Mouse (Mus musculus) mouse embryonic stem cell (cell line): ENCODE results near the gene Klf9.

Source experiments
- in situ Hi-C, 2 experiments: fragments of 300-500 bp; cut with MboI; formaldehyde crosslinking; loops; 1 replicate in 1 of 2; 3 replicates in 1 of 2; pipeline ENCODE4 v1.14.3; 2019 to 2020; ENCODE audit warnings: low sequenced_read_pairs in 2 of 2, low pct_unique_long_range_greater_than_20kb in 1 of 2, mixed read lengths in 1 of 2; ENCODE audit not compliant: unreplicated experiment in 1 of 2

Gene Klf9

DNA sequence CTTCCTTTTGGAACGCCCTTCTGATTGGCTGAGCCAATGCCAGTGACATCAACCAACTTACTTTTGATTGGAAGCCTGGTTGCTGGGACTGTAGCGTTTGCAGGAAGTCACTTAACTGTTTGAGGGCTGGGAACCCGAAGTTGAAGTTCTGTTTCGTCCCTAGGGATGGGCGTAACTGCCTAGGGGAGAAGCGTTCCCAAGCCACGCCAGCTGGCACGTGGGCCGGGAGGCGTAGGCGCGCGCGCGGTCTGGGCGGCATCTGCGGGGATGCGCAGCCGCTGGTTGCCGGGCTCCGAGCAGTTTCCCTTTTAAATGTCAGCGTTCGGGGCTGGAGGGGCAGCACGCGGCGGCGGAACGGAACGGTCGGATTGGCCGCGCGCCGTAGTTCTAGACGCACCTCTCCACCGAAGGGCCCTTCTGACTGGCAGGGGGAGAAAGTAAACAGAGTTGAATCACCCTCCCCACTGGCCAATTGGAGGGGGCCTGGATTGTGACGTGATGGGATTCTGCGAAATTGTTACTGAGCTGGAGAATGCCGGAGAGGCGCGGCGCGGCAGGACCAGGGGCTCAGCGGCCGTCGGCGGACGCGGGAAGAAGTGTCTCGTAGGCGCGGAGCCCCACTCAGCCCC is at the start of gene Klf9:
Gene Klf9 (plus strand): TSS at position 538 of the 629 bp plus-strand sequence.
- in situ Hi-C loops = no loop called here

DNA sequence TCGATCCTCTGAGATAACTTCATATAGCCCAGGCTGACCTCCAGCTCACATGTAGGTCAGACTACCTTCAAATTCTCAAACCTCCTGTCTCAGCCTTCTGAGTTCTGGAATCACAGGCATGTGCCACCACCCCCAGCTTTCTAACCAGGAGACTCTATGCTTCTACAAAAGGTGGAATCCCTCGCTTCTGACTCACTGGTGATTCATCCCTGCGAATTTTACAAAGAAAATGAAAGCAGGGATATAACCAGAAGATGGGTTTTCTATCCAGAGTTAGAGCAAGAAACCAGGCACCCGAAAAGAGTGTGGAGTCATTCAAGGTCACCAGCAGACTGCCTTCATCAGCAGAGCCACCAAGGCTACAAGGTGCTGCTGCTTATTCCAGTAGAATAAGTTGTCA is 49.4 kb upstream of the Klf9 start:
- in situ Hi-C loops = loop anchor here in 1 of 2 experiments (5.0 kb wide), 1 partner anchor 46 kb away; no protein-coding TSS in a partner anchor

DNA sequence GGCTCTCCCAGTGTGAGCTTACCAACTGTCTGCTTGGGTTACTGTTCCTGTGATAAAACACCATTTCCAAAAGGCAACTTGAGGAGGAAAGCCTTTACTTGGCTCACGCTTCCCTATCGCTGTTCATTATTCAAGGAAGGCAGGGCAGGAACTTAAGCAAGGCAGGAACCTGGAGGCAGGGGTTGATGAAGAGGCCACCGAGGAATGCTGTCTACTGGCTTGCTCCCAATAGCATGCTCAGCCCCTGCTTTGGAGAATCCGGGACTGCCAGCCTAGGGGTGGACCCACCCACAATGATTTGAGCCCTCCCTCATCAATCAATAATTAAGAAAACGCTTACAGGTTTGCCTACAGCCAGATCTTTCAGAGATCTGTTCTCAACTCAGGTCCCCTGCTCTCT is 47.5 kb upstream of the Klf9 start:
- in situ Hi-C loops = loop anchor here in 1 of 2 experiments (5.0 kb wide), 1 partner anchor 44 kb away; no protein-coding TSS in a partner anchor

DNA sequence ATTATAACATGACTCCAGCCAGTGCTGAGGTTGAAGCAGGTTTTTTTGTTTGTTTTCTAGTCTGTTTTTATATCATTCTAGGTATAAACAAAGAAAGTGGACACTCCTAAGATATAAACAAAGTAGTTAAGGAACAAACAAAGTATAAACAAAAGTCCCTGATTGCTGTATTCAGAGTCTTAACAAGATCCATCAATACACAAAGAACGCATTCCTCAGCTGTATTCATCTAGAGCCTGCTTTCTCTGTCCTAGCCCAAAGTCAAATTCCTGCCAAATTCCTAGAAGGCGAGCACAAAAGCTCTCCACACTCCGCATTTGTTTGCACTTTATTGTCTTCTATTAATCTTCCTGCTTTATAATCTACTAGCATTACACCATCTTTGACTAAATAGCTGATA is 46.1 kb upstream of the Klf9 start:
- in situ Hi-C loops = loop anchor here in 1 of 2 experiments (5.0 kb wide), 1 partner anchor 42 kb away; no protein-coding TSS in a partner anchor

DNA sequence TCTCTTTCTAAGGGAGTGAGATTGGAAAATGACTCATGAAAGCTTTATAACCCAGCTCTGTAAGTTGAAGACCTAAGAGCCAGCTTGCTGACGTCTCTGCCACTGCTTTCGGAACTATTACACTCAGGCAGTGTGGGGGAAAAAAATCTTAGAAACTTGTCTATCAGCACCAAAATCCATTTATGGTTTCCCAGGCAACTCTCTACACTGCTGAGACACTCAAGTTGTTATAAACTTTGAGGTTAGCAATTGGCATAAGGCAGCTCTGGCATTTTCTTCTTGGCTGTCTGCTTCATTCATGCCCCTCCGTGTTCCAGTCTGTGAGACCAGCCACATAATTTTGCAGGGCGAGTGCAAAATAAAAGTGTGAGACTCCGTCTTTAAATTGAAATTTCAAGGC is 34.2 kb upstream of the Klf9 start:
- in situ Hi-C loops = no loop called here

DNA sequence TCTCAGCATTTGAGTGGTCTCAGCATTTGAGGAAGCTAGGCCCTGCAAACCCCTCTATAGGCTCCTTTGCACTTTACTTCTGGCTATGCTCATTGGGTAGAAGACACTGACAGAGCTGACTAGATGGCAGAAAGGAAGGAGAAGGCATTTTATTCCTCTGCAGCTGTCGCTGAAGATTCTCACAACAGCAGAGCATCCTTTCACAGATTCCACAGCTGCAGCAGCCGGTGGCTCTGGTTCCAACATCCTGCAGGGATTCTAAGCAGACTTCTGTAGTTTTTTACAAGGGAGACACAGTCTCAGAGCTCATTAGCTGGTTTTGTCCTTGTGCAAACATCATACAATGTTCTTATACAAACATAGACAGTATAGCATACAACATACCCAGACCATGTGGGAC is 33.7 kb upstream of the Klf9 start:
- in situ Hi-C loops = no loop called here

DNA sequence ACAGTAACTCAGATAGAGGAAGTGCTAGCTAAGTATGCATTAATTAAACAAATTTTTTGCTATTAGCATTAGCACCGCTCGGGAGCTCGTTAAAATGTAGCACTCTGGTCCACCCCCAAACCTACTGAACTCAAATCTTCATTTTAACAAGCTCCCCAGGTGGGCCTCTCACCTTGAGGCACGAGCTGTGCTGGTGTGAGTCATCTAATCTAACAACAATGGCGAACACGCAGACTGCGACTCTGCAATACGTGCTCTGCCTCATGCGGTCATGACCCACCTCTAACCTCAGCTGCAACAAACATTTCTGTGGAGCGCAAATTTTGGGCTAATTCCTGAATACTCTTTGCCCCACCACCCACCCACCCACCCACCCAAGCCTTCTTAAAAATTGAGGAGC is 19.2 kb upstream of the Klf9 start:
- in situ Hi-C loops = no loop called here

DNA sequence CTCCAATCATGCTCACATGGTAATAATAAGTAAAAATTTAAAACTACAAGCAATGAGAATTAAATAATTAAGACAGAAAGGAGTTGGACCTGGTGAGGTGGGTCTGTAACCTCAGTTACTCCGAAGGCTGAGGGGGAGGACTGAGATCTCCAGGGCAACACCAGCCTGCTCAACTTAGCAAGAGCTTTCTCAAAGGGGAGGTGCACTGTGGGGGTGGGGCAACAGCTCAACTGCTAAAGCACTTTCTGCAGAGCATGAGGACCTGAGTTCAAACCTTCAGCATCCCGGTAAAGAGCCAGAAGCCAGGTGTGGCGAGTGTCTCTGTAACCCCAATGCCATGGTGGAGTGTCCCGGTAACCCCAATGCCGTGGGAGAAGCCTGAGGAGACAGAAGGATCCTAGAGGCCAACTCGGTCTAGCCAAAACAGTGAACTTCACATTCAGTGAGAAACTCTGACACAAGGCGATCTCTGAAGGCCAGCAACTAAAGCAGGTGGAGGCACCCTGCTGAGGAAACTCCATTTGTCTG is 16.9 kb upstream of the Klf9 start:
- in situ Hi-C loops = no loop called here

DNA sequence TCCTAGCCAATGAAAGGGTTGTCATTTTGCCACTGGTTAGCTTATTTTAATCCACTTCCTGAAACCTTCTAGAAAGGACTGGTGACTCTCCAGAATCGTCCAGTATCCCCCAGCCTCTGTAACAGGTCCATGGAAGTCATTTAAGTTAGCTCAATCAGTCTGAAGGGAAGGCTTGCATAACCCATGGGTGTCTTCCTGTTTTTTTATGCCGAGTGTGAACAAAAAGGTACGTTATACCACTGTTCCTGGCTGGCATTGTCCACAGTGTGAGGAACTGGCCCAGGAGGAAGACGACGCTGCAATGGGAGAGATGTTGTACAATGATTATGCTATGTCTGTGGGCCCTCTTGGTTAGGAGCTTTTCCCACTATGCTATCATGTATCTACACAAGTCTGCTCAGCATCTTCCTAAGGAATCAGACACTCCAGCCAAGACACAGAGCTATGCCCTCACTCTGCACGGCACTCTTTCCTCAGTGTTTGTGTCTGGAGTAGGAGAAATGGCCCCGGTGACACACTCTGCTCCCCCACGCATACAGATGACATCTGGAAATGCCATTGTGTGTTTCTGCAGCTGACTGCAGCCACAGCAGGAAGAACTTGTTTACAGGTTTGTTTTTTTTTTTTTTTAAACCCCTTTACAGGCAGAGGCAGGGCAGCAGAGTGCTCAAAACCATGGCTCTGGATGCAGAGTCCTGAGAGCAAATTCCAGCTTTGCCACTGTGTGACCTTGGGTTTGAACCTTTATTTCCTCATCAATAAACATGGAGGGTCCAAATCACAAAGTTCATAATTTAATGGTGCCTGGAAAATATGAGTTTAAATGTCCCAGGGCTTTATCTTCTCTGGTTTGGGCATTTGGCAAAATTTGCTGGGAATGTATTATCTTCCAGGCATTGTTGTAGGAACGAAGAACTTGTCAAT is 15.5 kb upstream of the Klf9 start:
- in situ Hi-C loops = no loop called here

DNA sequence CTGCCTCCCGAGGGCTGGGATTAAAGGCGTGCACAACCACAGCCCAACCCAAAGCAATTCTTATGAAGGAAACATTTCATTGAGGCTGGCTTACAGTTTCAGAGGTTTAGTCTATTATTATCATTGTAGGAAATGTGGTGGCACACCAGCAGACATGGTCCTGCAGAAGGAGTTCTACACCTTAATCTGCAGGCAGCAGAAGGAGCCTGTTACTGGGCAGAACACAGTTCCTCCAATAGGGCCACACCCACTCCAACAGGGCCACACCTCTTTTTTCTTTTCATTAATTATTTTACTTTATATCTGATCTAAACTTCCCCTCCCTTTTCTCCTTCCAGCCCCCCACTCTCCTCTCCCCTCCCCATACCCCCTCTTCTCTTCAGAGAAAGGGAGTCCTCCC is 11.1 kb upstream of the Klf9 start:
- in situ Hi-C loops = no loop called here

DNA sequence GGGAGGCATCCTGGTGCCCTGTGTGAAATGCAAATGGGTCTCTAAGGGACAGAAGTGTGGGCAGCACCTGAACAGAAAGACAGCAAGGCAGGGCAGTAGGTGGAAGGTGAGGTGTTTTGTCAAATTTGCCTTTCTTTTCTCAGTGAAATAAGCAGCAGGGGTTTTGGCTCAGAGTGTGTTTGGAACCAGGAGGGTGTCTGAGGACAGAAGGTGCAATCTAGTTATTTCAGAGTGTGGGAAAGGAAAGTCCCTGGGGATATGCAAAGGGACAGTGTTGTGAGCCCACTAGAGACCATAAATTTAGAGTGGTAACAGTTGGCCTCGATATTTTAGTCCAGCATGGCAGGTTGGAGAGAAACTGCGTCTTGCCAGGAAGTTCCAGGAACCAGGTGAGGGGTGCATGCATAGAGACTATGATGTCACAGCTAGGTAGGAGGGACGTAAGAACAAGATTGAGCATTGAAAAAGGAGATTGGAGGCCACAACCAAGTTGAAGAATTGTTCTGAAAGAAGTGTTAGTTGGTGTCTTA is 8.9 kb upstream of the Klf9 start:
- in situ Hi-C loops = no loop called here

DNA sequence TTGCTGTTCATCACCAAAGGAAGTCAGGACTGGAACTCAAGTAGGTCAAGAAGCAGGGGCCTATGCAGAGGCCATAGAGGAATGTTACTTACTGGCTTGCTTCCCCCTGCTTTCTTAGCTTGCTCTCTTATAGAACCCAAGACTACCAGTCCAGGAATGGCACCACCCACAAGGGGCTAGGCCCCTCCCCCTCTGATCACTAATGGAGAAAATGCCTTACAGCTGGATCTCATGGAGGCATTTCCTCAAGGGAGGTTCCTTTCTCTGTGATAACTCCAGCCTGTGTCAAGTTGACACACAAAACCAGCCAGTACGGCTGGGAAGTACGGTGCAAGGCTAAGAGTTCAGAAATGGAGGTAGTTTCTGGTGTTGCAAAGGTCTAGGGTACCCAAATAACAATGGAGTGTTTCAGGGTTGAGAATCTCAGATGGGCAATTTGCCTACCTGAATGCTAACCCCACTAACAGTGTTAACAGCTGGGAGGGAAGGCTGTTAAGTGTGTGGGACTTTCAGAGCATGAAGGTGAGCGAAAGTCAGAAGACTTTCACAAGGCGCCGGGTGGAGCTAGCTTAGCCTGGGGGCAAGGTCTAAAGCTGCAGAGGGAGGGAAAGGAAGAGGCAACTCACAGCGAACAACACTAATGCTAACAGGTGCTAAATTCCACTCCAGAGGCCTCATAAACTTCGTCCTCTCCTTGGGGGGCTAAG is 8.2 kb upstream of the Klf9 start:
- in situ Hi-C loops = no loop called here

DNA sequence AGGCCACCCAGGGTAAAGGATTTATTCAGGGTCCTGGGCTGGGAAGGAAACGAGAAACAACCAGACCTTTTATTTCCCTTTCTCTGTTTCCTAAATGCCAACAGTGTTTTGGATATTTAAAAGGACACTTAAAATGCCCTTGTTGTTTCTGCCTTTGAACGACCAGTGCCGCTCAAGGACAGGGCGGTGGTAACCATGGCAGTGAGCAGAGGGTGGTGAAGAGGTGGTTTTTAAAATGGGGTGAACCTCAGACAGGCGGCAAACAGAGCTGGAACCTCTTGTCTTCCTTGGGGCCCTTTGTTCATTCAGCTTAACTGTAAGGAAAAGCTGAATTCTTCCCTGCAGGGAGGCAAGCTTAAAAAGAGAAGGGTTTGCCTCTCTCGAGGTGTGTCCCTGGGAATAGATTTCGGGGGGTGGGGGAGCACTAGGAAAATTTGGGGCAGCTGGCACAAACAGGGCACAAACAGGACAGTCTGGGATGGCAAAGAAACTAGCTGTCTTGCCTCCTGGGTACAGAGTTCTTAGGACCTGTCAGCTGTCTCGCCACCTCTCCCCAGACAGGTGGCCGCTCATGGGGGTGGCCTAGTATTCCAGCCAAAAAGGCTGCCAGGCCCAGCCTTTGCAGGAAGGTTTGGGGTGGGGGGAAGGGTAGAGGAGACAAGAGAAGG is 7.5 kb upstream of the Klf9 start:
- in situ Hi-C loops = no loop called here

DNA sequence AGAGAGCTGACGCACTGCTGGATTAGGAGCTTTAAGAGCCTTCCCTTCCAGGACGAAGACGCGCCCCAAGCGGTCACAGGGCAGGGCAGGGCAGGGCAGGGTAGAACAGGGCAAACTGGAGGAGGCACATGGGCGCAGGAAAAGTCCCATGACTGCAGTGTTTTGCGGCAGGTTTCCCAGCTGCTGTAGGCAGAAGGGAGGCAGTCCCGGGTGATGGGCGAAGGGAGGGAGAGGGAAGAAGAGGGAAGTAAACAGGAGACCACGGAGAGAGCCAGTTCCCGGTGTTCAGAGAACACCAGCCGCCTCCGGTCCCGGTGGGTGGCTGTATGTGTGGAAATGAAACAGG is 7.0 kb upstream of the Klf9 start:
- in situ Hi-C loops = no loop called here

DNA sequence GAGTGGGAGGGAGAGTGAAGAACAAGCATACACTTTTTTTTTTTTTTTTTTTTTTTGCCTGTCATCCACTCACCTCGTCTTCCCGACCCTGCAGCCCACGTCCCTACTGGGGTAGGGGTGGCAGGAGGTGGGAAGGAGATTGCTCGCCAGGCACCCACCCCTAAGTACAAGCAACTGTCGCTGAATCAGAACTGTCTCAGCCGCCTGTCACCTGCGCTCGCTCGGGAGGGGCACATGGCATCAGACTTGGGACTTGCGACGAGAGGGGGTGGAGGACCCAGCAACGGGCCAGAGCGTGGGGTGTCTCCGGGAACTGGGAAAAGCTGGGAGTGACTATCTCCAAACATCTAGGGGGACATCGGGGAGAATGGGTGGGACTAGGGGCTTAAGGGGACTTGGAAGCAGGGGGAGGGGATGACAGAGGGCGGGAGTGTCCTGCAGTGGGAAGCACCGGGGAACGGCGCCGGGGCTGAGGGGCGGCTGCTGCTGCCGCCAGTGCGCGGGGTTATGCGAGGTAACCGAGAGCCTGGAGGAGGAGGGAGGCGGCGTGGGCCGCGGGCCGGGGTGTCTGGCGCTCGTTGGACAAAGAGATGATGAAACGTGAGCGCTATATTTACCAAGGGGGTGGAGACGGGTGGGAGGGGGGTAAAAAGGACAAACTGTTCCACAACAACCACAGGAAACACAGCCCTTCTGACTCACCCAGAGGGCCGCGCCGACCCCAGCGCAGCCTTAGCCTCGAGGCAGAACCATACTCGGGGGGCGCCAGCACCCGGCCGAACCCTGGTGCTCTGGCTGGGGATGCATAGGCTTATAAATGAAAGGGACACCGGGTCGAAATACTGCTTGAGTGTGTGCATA is 6.4 kb upstream of the Klf9 start:
- in situ Hi-C loops = loop anchor here (5.0 kb wide), 2 partner anchors 42 to 47 kb away; no protein-coding TSS in a partner anchor

DNA sequence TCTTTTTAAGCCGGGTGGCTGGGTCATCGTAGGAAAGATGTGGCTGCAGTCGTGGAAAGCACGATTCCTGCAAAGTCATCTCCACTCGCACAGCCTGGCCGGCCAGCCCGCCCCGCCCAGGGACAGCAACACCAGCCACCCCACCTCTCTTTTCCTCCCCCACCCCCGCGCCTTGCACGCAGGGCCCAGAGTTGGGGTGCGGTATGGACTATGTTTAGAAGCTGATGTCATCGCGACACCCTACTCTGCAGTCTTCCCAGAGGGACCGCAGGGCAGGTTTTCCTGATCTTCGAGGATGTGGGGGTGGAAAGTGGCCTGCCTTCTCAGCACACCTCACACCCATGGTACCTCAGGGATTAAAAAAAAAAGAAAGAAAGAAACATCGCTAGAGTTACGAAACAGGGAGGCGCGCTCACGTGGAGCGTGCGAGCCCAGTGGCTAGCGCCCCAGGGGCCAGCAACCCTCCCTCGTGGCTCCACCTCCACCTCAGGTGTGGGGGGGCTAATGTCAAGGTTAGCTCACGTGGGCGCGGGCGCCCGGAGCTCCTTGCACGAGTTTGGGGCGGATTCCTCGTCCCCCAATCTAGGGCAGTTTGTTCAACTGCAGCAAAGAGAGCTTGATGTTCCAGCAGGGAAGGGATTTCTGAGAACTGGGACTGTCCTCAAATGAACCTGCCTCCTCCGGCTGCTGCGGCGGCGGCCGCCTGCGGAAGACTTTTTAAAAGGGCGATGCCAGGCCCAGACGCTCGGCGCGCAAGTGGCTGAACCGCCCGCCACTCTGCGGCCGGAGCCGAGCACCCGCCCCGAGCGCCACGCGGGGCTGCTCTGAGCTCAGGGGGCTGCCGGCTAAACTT is 5.5 kb upstream of the Klf9 start:
- in situ Hi-C loops = loop anchor here (5.0 kb wide), 2 partner anchors 43 to 48 kb away; no protein-coding TSS in a partner anchor
